15 mouse cellular contexts compared by ENCODE assay signal in the genomic region with DNA sequence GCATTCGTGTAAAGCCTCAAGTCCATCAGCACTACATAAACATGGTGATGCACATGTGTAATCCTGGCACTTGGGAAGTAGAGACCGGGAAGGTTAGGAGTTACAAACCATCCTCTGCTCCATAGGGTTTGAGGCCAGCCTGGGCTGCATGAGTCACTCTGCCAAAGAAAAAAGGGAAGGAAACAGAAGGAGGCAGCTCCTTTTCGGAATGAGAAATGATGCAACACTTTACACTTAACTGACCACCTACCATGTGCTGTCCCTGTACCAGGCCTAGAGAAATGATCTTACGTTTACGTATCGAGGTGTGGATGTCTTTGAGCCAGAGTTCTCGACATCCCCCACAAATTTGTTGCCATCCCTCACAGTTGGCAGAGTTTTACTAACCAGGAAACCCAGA. TPM values are rescaled to one million over a fixed set of nuclear protein-coding genes. Genes with fewer than 3 reads are reported as not detected.
DNase-seq lines count a peak whose midpoint lies in the region; ATAC-seq and TF ChIP-seq lines count a peak whose summit lies in the region.
"Had no signal": no experiment of that assay in that cellular context is flagged by ENCODE, and none has a peak within 500 bp of the region (broad histone marks: within the 10 kb centered on the region; RNA-seq: fewer than 3 reads in every experiment).

No protein-coding gene starts in this region.

- H3K79me2 ChIP-seq in myocyte (ENCODE audit: control insufficient read depth, insufficient read depth), result peaks cover 66% of the 10 kb centered on the region

- ATAC-seq in cerebellum, adult (ENCODE audit: insufficient number of reproducible peaks, low FRiP score, low TSS enrichment), result no peak
- no peak for ATAC-seq in liver, embryonic 12.5 days
- no peak for ATAC-seq in liver, embryonic 11.5 days (replicated peaks; ENCODE audit: low FRiP score)
- ATAC-seq: hindbrain, embryonic 16.5 days had no signal

- H3K36me3 ChIP-seq in liver, embryonic 12.5 days, result peaks cover 20% of the 10 kb centered on the region
- H3K36me3 ChIP-seq in liver, embryonic 11.5 days (ENCODE audit: control insufficient read depth, insufficient read depth, low read length), result no peaks in the 10 kb centered on the region
- peaks cover 2% of the 10 kb centered on the region for H3K36me3 ChIP-seq in myocyte (ENCODE audit: control insufficient read depth, insufficient read depth)

- no peak overlapping the region for H3K9ac ChIP-seq in liver, embryonic 12.5 days
- no peak overlapping the region for H3K9ac ChIP-seq in liver, embryonic 11.5 days (ENCODE audit: low read depth, low read length)
- H3K9ac ChIP-seq: lung, embryonic 14.5 days; midbrain, embryonic 12.5 days had no signal

- H3K4me3 ChIP-seq in cerebellum, adult 2 months (replicated peaks; ENCODE audit: insufficient read depth, low read depth, low read length), result no peak overlapping the region
- H3K4me3 ChIP-seq in liver, embryonic 12.5 days, result no peak overlapping the region
- no peak overlapping the region for H3K4me3 ChIP-seq in liver, embryonic 11.5 days (ENCODE audit: low read depth, low read length)
- no peak overlapping the region for H3K4me3 ChIP-seq in cortical plate, adult 2 months (ENCODE audit: insufficient read depth, low read length)
- no peak overlapping the region for H3K4me3 ChIP-seq in myocyte
- H3K4me3 ChIP-seq: heart, embryonic 12.5 days; limb, embryonic 10.5 days; midbrain, embryonic 12.5 days had no signal

- no peak overlapping the region for H3K4me2 ChIP-seq in liver, embryonic 12.5 days
- H3K4me2 ChIP-seq in liver, embryonic 11.5 days, result no peak overlapping the region
- peak overlapping the region; percentile 52 for H3K4me2 ChIP-seq in myocyte (ENCODE audit: low read depth)
- H3K4me2 ChIP-seq: heart, embryonic 12.5 days; lung, embryonic 14.5 days; midbrain, embryonic 12.5 days had no signal

- TF ChIP-seq POLR2A in cerebellum, adult 2 months (IDR thresholded peaks at IDR 0.05; ENCODE audit: borderline replicate concordance, insufficient read depth, low read length), result no peak
- TF ChIP-seq POLR2A in cortical plate, adult 2 months (IDR thresholded peaks at IDR 0.05; ENCODE audit: extremely low read depth, insufficient read depth, low read length), result no peak
- TF ChIP-seq POLR2A in myocyte (IDR thresholded peaks at IDR 0.05; ENCODE audit: insufficient read length, low read depth), result no peak

- WGBS in cerebellum, adult 2 months, result 48% methylated on average over 7 of the region's 7 CpGs
- WGBS in liver, embryonic 12.5 days (ENCODE audit: insufficient replicate concordance), result 47% methylated on average over 7 of the region's 7 CpGs
- 59% methylated on average over 7 of the region's 7 CpGs for WGBS in liver, embryonic 11.5 days

- H3K4me1 ChIP-seq in cerebellum, adult 2 months (ENCODE audit: control insufficient read depth, insufficient read depth, low read length), result peaks cover 47% of the 10 kb centered on the region
- H3K4me1 ChIP-seq in liver, embryonic 12.5 days, result peaks cover 78% of the 10 kb centered on the region
- H3K4me1 ChIP-seq in liver, embryonic 11.5 days (replicated peaks; ENCODE audit: control insufficient read depth, insufficient read depth, low read length), result peaks cover 48% of the 10 kb centered on the region
- peaks cover 10% of the 10 kb centered on the region for H3K4me1 ChIP-seq in cortical plate, adult 2 months (ENCODE audit: control insufficient read depth, insufficient read depth, low read length)
- H3K4me1 ChIP-seq: midbrain, embryonic 12.5 days had no signal

- no peak for DNase-seq in cerebellum, adult 2 months
- no peak for DNase-seq in liver, embryonic 11.5 days (ENCODE audit: low spot score)
- DNase-seq in urinary bladder, adult 18-20 months (ENCODE audit: low spot score in 2 of 2), result no peak
- DNase-seq in retina, embryonic 14.5 days (ENCODE audit: low spot score), result no peak
- DNase-seq: layer of hippocampus, adult 9-11 months; lung, embryonic 14.5 days; right cerebral cortex, adult 18-20 months had no signal

- H3K9me3 ChIP-seq in liver, embryonic 12.5 days (replicated peaks), result no peaks in the 10 kb centered on the region
- H3K9me3 ChIP-seq in liver, embryonic 11.5 days (ENCODE audit: control insufficient read depth, low read length), result no peaks in the 10 kb centered on the region
- H3K9me3 ChIP-seq: heart, embryonic 12.5 days; limb, embryonic 10.5 days; midbrain, embryonic 12.5 days had no signal

- H3ac ChIP-seq in myocyte (ENCODE audit: control insufficient read depth, insufficient read length), result no peak overlapping the region

- no peaks in the 10 kb centered on the region for H3K27me3 ChIP-seq in cerebellum, adult 2 months (ENCODE audit: control insufficient read depth, insufficient read depth, low read length)
- no peaks in the 10 kb centered on the region for H3K27me3 ChIP-seq in liver, embryonic 12.5 days (replicated peaks)
- no peaks in the 10 kb centered on the region for H3K27me3 ChIP-seq in liver, embryonic 11.5 days (replicated peaks; ENCODE audit: control insufficient read depth, insufficient read depth, low read length)
- no peaks in the 10 kb centered on the region for H3K27me3 ChIP-seq in myocyte (ENCODE audit: control insufficient read depth, insufficient read depth, insufficient read length)
- H3K27me3 ChIP-seq: heart, embryonic 12.5 days; midbrain, embryonic 12.5 days had no signal

- TF ChIP-seq CTCF in cerebellum, adult 2 months (IDR thresholded peaks at IDR 0.05; ENCODE audit: borderline replicate concordance, insufficient read depth, low read depth, low read length), result no peak
- TF ChIP-seq CTCF in cortical plate, adult 2 months (IDR thresholded peaks at IDR 0.05; ENCODE audit: extremely low read depth, insufficient read depth, low read length), result no peak

- peak overlapping the region; percentile 45; the same call in 1 of the 2 replicates for H3K27ac ChIP-seq in cerebellum, adult 2 months (ENCODE audit: insufficient read depth, low read length)
- H3K27ac ChIP-seq in liver, embryonic 12.5 days, result peak overlapping the region; percentile 65; the same call in 1 of the 2 replicates
- no peak overlapping the region for H3K27ac ChIP-seq in liver, embryonic 11.5 days (ENCODE audit: low read depth, low read length)
- 0 out of 2 replicates have a peak overlapping the region, but pooled peaks have one; percentile 6 for H3K27ac ChIP-seq in cortical plate, adult 2 months (ENCODE audit: insufficient read depth, low read length)
- H3K27ac ChIP-seq: limb, embryonic 10.5 days; midbrain, embryonic 12.5 days had no signal

TF ChIP-seq in myocyte, 11 proteins besides CTCF, POLR2A, EP300 and RAD21:
- peak; percentile 85 for TF ChIP-seq CEBPB (IDR thresholded peaks at IDR 0.05; ENCODE audit: insufficient read depth, poor library complexity, severe bottlenecking)
- TF ChIP-seq E2F4 (IDR thresholded peaks at IDR 0.05; ENCODE audit: insufficient read depth), result no peak
- peak; percentile 59 for TF ChIP-seq MAX (IDR thresholded peaks at IDR 0.05; ENCODE audit: low read depth)

RNA-seq across cellular contexts. Expression of a gene that starts 28.3 kb away (rescaled TPM):
- 66.9 and 68.6 TPM in 2 replicates for polyA plus RNA-seq in cerebellum, adult 2 months (2012; rRNA removed)
- 72.2 and 75.5 TPM in 2 replicates for polyA plus RNA-seq in liver, embryonic 12.5 days (2016; fragmentation: Nextera tagmentation; extraction: Ambion mirVana)
- polyA plus RNA-seq in liver, embryonic 11.5 days (2014; fragmentation: Nextera tagmentation; extraction: Ambion mirVana), result 72.7 and 79.5 TPM in 2 replicates
- polyA plus RNA-seq in cortical plate, adult 2 months (2012; rRNA removed), result 60.8 and 67.9 TPM in 2 replicates
- polyA plus RNA-seq in myocyte (2012; fragmentation: generic; extraction: Trizol), result 157 TPM

RNA-seq across cellular contexts. Expression of a gene that starts 41.4 kb away (rescaled TPM):
- 37.5 and 39.5 TPM in 2 replicates for polyA plus RNA-seq in cerebellum, adult 2 months (2012; rRNA removed)
- 31.2 and 32.7 TPM in 2 replicates for polyA plus RNA-seq in liver, embryonic 12.5 days (2016; fragmentation: Nextera tagmentation; extraction: Ambion mirVana)
- polyA plus RNA-seq in liver, embryonic 11.5 days (2014; fragmentation: Nextera tagmentation; extraction: Ambion mirVana), result 59.2 and 60.2 TPM in 2 replicates
- 42.5 and 43.8 TPM in 2 replicates for polyA plus RNA-seq in cortical plate, adult 2 months (2012; rRNA removed)
- 55.3 TPM for polyA plus RNA-seq in myocyte (2012; fragmentation: generic; extraction: Trizol)

RNA-seq across cellular contexts. Expression of a gene that starts 57.0 kb away (rescaled TPM):
- 25.9 and 26.4 TPM in 2 replicates for polyA plus RNA-seq in cerebellum, adult 2 months (2012; rRNA removed)
- 42.8 and 44.0 TPM in 2 replicates for polyA plus RNA-seq in liver, embryonic 12.5 days (2016; fragmentation: Nextera tagmentation; extraction: Ambion mirVana)
- polyA plus RNA-seq in liver, embryonic 11.5 days (2014; fragmentation: Nextera tagmentation; extraction: Ambion mirVana), result 68.6 and 70.2 TPM in 2 replicates
- polyA plus RNA-seq in cortical plate, adult 2 months (2012; rRNA removed), result 25.0 and 25.5 TPM in 2 replicates
- polyA plus RNA-seq in myocyte (2012; fragmentation: generic; extraction: Trizol), result 47.3 TPM
